Mouse (Mus musculus) WW6 (cell line): ENCODE results near the gene Gm20388.
A peak's percentile ranks its signal among the peaks of the same experiment; 100 is the strongest.

Experiments
- DNase-seq: peaks from one replicate; pipeline ENCODE4 v3.0.0-alpha.2; 2013; ENCODE audit warnings: low read depth, low spot score

Gene Gm20388

GRCm38 (mm10) chr8:121117186-121117651 is 1206.6 kb downstream of the Gm20388 start:
- no peak for DNase-seq

DNA sequence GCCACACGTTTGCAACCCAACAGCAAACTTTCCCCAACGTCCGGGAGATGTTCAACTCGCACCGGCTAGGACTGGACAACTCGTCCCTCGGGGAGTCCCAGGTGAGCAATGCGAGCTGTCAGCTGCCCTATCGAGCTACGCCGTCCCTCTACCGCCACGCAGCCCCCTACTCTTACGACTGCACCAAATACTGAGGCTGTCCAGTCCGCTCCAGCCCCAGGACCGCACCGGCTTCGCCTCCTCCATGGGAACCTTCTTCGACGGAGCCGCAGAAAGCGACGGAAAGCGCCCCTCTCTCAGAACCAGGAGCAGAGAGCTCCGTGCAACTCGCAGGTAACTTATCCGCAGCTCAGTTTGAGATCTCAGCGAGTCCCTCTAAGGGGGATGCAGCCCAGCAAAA is 1207.3 kb downstream of the Gm20388 start:
- DNase-seq, result no peak

DNA sequence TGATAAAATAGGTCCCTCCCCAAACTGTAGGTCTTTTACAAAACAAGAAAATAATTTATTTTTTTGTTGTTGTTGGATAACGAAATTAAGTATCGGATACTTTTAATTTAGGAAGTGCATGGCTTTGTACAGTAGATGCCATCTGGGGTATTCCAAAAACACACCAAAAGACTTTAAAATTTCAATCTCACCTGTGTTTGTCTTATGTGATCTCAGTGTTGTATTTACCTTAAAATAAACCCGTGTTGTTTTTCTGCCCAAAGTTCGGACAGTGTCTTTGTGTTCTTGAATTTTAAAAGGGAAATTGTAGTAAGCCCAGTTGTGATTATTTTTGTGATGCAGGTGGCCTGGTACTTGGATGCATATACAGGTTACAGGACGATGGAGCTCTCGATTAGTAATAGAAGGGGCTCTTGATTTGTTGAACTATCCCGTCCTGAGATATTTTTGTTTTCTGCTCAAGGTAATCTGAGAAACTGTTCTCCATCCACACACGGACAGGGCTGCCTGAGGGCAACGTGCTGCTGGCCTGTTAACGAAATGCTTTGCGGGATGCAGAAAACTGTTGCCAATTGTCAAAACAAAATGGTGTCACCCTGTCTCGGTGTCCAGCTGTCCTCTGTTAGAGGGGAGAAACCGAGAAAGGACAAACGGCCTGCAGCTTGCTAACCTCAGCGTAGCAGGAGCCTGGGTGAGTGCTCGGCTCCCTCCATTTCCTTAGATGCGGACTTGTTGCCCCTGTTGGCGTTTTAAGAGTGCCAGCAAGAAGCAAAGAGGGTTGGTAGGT is 1208.2 kb downstream of the Gm20388 start:
- DNase-seq, result no peak

DNA sequence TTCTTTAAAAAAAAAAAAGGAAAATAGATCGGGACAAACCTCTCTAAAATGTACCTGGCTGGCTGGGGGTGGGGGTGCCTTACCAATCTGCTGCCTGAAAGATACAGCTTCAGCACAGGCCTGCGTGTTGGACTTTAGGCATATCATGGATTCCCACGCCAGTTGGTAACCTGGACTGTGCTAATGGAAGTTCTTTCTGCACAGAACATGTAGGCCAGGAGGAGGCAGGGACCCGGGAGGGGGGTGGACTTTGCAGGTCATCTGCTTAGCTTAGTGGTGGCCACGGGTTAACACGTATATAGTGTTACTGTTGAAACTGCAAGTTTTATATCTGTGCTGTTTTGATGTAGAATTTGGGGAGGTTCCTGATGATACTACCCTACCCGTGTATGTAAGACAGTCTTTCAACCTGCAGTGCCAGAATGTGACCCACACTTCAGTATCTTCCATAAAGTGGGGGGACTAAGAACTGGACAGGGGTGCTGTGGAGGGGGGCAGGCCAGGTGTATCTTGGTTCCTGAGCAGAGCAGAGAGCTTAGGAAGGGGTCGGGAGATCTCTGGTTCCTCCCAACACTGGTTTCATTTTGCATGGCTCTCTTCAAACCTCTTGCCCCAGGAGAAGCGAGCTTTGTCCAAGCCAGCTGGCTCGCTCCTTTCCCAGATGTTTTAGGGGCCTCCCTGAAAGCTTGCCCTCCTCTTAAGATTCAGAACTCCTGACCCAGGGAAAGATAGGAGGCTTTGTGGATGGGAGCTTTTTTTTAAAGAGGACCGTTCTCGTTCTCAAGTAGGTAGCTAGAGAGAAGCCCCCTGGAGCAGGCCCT is 1209.2 kb downstream of the Gm20388 start:
- no peak for DNase-seq

DNA sequence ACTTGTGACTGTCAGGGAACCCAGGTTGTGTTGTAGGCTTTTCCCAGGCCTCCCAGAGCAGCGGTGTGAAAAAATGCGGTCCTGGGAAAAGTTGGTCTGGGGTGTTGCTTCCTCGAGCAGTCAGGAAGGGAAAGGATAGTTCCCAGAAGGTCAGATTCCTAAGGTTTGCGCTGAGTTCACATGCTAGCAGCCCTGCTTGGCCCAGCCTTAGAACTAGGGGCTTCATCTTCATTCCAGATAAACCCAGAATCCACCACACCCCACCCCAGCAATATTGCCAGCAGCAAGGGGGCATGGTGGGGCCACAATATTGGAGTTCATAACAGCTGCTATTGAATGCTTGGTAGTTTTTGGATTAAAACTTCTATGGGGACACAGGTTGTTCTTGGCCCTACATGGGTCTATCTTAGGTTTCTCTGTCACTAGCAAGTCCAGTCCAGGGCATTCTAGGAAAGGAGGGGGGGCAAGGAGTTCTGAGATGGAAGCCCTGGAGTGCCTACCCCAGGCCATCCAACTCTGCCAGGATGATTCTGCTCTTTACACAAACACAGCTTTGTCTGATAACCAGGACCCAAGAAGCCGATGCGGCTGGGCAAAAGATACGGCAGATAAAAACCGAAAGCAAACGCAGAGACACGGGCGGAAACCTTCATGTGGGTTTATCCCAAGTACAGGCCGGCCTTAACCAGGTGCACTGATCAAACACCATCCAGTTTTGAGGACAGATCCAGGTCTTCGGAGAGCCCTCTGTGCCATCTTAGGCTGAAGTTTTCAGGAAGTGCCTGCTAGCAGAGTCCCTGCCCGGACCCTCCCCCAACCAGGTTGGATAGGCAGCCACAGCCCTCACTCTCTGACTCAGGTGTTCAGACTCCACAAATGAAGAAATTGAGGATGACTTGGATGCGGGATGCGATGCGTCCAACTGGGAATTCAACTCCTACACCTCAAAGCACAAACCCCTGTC is 1210.1 kb downstream of the Gm20388 start:
- DNase-seq, result no peak

- no peak for DNase-seq
Observed at GRCm38 (mm10) chr8:121121704-121122103, 1211.1 kb downstream of the Gm20388 start.

- DNase-seq, result no peak
Observed at GRCm38 (mm10) chr8:121122368-121122767, 1211.7 kb downstream of the Gm20388 start.

- no peak for DNase-seq
Observed at GRCm38 (mm10) chr8:121123113-121123512, 1212.5 kb downstream of the Gm20388 start.

DNA sequence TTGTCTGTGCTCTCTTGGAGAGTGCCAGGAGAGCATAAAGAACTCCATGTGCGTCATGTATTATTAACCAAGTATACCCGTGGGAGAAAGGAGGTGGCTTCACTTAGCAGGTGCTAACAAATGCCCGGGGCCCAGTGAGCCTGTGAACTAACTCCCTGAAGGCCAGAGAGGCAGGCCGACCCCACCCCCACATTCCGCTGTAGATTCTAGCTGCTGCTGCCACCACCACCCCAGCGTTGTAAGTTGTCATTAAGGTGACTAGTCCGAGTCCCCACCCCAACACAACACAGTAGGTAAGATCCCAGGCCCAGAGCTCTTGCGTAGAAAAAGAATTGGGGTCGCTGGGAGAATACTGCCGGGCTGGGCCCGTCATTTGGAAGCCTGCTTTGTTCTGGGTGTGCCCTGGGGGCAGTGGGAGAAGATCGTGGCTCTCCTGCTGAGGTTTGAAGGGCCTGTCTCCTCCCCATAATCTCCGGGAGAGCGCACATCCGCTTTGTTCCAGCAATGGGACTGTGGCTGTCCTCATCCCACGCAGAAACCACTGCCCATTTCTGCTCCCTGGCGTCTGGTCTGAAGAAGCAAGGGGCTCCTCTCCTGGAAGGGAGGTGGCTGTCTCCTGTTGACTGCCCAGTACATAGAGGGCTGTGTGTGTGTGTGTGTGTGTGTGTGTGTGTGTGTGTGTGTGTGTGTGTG is 1214.1 kb downstream of the Gm20388 start:
- no peak for DNase-seq

DNA sequence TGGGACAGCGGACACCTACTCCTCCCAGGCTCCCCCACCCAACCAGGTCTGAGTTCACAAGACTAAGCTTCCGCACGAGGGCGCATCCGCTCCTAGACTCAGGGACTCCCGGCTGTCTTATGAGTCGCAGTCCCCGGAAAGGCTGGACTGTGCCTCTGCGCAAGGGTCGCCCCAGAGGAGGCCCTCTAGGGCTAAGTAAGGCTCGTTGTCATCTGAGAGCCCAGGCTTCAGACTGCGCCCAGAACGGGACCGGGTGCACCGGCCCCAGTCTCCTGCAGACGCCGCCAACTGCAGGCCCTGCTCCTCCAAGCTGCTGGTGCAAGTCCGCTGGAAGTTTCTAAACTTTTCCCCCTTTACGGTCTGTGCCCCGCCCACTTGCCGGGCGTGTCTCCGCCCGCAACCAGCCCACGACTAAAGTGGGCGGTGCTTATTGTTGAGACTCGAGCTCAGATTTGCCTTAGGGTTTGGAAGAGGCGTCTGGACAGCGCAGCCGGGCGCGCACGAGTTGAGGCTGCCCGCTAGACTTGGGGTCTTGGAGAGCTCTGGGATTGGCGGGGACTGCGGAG is 1214.8 kb downstream of the Gm20388 start:
- DNase-seq, result peak; percentile 87

DNA sequence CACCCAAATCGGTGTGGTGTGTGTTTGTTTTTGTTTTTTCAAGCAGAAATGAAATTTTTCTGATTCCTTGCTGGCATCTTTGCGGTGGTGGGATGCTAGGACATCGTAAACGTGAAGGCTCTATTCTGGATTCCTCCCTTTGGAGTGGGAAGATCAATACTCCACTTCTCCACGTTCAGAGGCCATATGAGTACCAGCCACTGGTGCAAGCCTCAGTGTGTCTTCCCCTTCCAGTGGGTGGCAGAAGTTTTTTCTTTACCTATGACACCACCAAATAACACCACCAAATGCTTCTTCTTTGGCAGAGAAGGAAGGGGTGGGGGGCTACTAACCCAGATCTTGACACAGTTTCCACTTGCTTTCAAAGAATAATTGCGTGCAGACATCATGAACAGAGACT is 1215.5 kb downstream of the Gm20388 start:
- DNase-seq, result no peak

DNA sequence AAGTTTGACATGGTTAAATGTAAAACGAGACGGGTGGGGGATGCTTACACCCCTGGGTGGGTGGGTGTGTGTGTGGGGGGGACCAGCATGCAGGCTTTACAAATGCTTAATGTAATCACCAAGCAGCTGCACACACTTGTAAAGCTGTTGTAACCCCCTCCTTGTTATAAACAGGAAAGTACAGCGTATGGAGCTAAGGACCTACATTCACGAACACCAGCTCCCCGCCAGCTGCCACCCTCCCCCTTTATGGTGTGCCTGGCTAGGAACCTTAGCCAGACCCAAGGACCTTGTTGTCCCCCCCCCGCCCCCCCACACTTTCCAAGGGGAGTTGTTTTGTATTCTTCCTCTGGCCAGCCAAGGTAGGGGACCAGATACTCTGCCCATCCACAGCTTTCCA is 1216.1 kb downstream of the Gm20388 start:
- DNase-seq, result no peak

DNA sequence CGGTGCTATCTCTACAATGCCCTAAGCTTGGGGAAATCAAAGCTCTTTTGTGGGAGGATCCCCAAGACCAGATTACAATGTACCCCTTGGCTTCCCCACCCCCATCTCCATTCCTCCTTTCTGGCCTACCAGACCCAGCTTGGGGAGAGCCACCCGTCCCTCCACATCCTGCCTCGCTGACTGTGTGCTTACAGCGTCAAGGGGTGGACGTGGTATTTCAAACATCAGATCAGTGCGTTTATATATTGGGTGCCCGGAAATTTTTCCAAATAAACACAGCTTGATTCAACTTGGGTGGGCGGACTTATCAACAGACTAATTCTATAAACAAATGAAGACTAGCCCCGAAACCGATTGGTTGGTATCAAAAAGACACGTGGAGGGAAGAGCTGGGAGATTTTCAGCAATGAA is 1216.7 kb downstream of the Gm20388 start:
- no peak for DNase-seq

DNA sequence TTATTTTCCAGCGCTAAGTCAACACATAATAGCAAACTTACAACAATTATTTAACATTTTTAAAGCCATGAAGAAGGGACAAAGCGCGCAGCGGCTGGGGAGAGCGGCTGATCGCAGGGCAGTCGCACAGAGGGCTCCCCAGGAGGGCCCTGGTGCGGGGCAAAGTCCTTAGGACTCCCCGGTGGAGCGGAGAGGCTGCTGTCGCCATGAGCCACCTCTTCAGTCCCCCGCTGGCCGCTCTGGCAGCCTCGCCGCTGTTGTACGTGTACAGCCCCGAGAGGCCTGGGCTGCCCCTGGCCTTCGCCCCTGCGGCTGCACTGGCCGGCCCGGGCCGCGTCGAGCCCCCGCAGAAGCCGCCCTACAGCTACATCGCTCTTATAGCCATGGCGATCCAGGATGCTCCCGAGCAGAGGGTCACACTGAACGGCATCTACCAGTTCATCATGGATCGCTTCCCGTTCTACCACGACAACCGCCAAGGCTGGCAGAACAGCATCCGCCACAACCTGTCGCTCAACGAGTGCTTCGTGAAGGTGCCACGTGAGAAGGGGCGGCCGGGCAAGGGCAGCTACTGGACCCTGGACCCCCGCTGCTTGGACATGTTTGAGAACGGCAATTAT is 1217.2 kb downstream of the Gm20388 start, which contains the start of gene Foxl1:
Gene Foxl1 (plus strand): TSS at position 185 of the 620 bp plus-strand sequence.
- DNase-seq, result no peak

GRCm38 (mm10) chr8:121128531-121129264 is 1218.1 kb downstream of the Gm20388 start:
- DNase-seq, result no peak

- DNase-seq, result no peak
Observed at GRCm38 (mm10) chr8:121129265-121129940, 1218.8 kb downstream of the Gm20388 start.

DNA sequence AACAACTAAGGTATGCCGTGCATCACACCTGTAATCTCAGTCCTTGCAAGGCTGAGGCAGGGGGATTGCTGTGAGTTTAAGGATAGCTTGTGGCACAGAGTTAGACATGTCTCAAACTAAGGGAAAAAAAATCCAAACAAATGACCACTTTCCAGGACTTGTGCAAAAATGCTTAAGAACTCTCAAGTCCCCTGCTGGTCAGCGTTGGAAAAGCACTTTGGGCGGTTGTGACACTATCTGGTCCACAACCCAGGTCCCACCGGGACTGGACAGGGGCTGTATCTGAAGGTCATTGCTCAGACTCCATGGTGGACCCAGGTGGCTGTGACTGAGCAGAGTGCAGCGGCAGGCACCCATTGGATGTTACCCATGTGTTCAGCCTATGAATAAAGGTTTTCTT is 1219.9 kb downstream of the Gm20388 start:
- no peak for DNase-seq

GRCm38 (mm10) chr8:121132961-121133513 is 1222.4 kb downstream of the Gm20388 start:
- no peak for DNase-seq
